Mouse (Mus musculus): ENCODE measurements around the gene Abcc4.
"Not testable (repeated sequence)": the region's sequence is repeated elsewhere in the genome, so short reads cannot be mapped to it uniquely, and the experiment has no call there.

Abcc4 gene

DNA sequence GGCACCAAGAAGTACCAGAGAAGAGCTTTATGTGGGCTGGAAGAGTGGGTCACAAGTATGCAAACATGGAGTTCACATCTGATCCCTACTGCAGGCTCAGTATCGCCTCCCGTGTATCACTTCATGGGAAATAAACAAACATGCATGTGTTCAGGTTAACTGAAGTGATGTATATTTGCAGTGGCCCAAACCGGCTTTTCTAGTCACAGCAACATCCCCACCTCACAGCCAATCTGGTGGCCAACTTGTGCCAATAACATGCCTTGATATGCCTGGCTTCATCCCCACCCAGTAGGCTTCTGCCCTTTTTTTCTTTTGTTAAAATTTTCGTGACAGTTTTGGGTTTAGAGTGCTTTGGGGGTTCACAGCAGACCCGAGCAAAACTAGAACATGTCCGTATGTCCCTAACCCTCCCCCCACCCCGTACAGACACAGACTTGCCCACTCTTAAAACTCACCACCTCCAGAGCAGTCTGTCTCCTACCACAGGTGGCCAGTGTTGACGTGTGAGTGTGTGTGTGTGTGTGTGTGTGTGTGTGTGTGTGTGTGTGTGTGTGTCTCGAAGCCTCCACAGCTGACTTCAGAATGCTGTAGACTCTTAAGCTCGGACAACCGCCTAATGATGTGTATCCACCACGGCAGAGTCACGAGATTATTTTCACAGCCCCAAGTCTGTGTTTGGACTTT, 29.6 kb downstream of the Abcc4 start:
- peak; percentile 50 for DNase-seq

DNA sequence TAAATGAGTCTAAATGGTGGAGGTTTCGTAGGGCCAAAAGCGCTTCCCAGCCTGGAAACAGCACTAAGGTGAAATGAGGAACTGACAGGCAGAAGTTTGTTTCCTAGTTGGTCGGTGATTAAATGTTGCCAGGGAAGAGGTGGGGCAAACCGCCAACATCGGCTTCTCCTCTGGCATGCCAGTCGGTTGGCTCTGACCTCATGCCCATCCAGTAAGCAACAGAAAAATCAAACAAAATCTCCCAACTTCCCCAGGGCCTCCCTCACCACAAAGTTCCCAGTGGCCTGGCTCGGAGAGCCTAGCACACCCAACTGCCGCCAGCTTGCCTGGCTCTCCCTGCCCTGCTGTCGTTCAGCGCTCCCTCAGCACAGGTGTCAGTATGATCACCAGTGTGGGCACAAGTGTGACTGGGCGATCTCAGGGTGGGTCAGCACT, 31.3 kb downstream of the Abcc4 start:
- DNase-seq = peak; percentile 75

DNA sequence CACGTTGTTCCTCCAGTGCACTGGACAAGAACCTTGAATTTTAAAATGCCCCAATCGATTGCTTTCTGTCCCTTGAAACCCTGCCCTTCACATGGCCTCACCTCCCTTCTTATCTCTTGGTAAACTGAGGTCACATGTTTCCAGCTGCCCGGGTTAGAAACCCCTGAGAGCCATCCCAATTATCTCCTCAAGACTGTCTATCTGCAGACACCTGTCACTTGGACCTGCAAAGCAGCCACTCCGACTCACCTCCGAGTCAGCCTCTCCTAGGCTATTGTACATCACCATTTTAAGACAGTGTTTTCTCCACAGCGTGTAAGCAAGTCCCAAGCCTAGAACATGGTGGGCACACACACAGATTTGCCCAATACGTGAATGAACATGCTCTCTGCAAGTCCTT, 31.8 kb downstream of the Abcc4 start:
- no peak for DNase-seq

DNA sequence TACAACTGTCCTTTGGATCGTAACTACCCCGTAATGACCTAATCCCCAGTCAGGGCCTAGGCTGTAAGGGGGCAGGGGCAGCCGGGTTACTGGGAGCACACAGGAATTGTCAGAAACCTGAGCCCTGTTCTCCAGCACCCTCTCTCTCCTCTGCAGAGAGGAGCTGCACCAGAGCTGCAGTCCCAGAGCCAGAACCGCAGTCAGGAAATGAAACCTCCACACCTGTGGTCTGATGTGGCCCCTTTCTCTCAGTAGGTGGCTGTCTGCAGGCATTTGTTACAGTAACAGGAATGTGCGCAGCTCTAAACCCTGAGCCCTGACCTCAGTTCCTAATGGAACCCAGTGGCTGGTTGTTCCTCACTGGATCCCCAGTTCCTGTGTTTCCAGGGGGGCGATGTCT, 32.5 kb downstream of the Abcc4 start:
- DNase-seq = no peak

DNA sequence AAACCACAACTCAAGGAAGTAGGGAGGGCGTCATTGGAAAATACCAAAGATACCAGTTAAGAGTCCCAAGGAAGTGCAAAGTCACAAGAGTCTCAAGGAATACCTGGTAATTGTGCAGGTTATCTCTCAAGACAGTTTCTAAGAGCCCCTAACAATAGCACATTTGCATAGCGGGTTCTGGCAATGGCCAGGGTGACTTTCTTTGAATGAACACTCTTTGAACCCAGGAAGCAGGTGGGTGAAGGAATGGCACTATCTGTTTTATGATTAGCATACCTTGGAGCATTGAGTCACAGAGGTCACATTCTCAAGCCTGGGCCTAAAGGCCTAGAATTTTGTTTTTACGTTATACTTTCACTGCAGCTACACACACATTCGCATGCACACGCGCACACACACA, 33.1 kb downstream of the Abcc4 start:
- not testable (repeated sequence) for DNase-seq

DNA sequence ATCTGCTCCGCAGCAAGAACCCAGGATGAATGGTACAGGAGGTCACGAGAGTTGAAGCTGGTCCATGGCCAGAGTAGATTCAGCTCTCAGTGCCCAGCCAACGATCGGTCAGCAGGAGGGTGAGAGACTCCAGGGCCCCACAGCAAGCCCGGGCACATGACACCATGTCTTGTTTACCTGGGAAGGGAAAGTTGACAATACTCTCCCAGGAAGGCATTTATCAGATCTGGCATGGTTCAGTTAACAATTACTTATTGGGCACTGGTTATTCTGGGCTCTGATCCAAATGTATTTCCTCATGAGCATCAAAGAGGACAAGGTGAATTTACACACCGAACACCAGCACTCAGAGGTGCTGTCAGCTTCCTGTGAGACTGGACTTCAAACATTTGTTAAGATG, 38.5 kb downstream of the Abcc4 start:
- DNase-seq = peak; percentile 86

DNA sequence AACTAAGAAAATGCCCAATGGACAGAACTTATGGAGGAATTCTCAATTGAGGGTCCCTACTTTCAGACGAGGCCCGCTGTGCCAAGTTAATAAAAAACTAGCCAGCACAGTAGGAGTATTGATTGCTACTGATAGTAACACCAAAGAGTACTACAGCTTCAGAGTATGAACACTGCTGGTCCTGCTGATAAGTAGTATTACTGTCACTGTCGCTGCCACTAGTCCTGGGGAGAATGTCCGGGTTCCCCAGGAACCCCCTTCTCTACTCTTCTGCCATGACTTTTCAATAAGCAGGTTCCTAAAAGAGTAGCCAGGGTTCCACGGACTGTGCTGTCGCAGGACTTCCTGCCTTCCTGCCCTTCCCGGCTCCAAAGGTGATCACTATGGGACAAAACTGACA, 41.4 kb downstream of the Abcc4 start:
- DNase-seq = no peak

DNA sequence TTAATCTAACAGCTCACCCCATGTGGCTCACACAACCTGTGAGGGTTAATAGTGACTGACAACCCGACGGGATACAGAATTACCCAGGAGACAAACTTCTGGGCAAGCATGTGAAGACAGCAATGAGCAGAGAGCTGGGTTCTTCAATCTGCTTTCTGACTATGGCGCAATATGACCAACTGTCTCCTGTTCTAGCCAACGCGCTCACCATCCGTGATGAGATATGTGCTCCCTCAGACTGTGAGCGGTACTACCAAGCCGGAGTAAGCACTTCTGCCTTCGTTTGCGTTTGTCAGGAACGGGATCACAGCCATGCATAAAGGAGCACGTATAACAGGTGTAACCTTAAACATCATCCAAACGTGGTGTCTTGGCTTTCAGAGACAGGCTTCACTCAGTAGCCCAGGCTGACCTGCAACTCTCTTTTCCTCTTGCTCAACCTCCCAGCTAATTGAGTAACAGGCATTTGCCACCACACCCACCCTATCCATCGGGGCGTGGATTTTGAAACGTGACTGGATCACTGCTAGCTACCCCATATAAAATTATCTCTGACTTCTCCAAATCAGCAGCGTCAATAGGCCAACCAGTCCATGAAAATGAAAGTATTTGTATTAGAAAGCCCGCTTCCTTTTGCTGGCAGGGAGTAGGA, 43.3 kb downstream of the Abcc4 start:
- DNase-seq = no peak

DNA sequence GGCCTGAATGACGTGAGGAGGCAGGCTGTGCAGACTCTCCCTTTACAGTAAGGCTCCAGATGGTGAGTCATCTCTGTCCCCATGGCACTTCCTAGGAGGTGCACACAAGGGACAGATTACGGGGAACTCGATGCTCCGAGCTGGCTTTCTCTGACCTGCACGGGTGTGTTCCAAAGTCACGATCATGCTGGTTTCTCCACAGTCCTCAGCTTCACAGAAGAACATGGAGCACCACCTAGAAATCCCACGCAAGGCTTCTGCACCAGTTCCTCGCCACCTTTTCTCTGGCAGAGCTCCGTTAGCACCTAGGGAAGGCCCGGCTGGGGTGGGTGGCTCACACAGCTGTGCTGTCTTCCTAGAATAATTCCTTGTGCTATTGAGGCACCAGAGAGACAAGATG, 43.9 kb downstream of the Abcc4 start:
- no peak for DNase-seq

DNA sequence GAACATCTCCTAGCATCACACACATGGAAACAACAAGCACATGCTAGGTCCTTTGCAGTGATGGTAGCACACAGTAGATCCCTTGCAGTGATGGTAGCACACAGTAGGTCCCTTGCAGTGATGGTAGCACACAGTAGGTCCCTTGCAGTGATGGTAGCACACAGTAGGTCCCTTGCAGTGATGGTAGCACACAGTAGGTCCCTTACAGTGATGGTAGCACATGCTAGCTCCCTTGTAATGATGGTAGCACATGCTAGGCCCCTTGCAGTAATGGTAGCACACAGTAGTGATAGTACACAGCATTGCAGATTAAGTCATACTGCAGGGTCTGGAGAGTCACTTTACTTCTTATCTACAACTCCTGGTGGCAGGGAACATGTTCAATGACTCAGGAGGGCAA, 46.8 kb downstream of the Abcc4 start:
- no peak for DNase-seq

DNA sequence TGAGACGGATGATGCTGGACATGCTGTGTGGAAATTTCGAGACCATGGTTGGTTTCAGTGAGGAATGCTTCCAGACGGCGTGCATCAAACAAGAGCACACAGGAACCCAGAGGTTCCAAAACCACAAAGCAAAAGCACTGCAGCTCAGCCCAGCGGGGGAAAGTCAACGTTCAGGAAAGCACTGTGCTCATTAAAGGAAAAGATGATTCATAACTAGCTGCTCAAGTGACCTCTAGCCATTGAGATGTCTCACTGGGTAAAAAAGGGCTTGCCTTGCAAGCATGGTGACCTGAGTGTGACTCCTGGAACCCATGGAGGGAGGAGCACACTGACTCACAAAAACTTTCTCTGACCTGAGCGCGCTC, 47.7 kb downstream of the Abcc4 start:
- no peak for DNase-seq

DNA sequence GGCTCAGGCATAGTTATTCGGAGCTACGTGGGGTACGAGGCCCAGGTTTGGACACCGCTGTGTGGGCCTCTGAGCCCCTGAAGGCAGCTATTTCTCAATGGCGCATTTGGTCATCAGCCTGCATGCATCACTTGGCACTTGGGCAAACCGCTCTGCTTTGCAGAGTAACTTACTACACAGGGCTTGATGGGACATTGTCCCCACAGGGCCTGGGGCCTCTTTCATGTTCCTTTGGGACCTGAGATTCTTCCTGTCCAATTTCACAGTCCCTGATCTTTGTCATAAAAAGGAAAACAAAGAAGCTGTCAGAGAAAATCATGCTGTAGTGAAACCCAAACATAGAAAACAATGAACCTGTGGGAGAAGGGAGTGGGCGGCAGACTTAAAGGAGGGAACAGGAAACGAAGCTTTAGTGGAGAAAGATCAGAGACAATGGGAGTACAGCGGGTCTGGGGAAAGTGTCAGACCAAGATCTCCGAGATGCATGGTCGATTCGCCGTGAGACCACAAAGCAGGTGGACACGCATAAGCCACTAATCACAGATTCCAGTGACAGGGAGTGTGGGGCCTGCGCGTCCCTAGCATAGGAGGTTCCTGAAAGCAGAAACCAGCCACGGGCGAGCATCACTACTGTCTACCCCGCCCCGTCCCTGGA, 48.2 kb downstream of the Abcc4 start:
- no peak for DNase-seq

DNA sequence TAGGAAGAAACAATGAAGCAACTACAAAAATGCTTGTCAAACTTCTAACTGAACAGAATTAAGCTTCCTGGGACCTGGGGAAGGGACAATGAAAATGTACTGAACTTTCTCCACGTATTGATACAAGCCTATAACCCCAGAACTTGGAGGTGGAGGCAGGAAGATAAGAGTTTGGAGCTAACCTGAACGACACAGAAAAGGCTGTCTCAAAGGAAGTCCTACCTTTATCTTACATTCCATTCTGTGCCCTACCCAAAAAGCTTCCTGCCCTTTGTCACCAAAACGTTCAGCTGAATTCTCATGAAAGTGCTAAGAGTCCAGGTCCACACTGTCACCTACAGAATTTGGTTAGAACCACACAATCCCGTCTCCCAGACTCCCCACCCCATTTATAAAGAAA, 48.8 kb downstream of the Abcc4 start:
- no peak for DNase-seq

DNA sequence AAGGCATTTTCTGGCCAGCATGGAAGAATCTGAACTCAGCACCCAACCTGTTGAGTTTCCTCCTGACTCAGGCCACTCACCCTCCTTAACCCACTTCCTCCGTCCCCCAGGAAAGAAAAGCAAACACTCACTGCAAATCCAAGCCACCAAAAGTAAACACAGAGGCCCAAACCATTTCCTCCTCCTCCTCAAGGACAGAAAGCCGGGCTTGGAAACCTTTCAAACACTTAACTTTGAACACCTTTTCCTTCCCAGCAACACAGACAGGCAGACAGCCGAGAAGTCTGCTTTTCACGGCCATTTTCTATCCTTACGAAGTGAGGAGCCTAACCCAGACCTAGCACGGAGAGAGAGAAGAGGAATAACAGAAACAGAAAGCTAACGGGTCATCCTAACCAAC, 50.0 kb downstream of the Abcc4 start:
- no peak for DNase-seq

DNA sequence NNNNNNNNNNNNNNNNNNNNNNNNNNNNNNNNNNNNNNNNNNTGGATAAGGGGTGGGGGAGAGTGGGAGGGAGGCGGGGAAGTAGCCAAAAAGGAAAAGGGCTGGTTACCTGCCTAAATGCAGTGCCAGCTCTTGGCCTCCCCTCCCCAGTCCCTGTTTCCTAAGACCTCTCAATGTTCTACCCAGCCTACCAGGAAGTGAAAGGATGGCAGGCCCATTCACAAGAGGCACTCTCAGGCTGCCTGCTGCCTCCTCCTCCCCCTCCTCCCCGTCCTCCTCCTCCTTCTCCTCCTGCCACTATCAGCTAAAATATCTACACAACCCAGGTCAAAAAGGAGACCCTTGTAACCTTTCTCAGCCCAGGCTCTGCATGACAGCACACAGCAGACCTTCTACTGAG, 51.1 kb downstream of the Abcc4 start:
- DNase-seq = no peak

DNA sequence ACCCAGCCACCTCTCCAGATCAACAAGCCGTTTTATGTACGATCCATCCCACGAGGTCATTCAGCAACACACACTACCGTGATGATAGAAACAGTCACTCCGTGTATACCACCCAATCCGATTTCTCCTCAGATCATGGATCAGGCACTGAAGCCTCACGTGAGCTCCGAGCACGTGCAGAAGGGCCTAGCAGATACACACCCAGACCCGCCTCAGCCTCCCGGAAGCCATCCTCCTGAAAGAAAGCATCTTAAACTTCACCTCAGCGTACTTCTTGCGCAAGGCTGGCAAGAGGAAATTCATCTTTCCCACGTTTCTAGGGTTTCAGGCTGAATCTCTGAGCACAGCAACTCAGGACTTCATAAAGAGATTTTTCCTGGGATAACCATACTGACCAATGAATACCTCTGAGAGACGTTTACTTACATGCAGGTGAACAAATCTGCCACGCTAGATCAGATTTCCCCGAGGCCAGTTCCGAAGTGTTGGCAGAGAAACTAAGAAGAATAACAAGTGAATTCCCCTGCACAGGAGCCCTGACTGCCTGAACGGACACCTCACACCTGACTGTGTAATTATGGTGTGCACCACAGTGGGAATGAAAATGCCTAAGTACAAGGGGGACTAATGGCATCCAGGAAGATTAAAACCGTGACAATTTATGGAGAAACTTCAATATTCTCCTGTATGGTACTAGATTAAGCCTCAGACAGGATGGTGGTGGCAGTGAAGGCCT, 54.1 kb downstream of the Abcc4 start:
- no peak for DNase-seq

DNA sequence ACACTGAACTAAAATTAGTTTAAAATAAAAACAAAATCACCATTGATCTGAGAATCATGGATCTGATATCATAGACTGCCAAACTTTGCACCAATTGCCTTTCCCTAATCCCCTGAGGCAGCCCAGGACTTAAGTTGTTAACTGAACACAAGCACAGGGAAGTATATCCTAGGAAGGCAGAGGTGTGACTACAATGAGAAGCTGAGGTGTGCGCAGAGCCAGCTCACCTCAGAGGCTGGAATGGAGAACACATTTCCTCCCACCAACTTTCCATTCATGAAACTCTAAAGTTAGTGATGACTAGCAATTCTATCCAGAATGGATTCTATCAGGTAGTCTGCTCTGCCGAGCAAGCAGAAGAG, 56.1 kb downstream of the Abcc4 start:
- no peak for DNase-seq

DNA sequence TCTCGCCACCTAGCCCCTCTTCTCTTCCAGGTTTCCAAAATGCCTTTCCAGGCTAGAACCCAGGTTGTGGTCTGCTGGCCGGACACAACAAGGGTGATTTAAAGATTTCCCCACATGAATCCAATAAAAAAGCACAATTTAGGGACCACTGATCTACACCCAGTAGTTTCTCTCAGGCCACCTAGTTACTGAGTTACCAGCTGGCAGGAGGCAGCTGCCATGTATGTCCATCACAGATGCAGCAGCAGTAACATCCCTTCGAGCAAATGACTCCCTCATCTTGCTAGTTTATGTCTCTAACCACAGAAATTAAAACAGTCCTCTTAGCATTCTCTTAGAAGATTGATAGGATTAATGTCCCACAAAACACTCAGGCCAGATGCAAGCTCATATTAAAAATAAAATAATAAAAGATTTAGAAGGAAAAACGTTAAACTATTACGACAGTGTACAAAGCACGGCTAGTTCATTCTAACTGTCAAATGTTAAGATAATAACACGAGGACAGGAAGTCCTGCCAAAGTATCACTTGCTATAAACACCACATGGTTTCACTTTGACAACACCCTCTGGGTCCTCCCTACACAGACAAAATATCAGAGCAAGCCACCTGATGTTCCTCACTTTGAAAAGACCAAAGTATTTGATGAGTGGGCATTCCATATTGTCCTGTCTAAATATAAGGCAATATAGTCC, 56.7 kb downstream of the Abcc4 start:
- DNase-seq = peak; percentile 23

DNA sequence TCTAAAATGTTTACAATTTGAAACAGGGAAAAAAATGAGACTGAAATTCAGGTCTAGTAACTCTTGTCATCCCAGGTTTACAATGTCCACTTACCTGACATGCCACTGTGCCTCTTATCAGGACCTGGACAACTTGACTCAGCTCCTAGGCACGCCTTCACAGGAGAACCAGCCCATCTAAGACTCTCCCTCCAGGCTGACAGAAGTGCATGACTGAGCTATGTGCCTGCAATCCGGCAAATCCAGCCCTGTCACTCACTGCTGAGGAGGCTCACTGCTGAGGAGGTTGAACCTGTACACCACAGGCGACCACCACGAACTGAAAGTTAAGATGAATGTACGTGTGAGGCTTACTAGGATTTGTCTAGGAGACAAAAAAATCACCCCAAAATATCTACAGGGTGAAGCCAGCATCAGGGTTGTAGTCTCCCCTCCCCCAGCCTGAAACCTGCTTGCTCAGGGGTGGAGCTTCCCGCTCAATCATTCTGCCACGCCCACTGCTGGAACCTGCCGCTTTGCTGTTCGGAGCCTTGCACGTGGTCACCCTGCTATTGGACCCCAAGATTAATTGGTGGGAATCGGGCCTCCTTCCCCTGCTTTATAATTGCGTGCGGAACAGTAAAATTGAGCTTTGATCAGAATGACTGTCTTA, 63.0 kb downstream of the Abcc4 start:
- DNase-seq = not testable (repeated sequence)

DNA sequence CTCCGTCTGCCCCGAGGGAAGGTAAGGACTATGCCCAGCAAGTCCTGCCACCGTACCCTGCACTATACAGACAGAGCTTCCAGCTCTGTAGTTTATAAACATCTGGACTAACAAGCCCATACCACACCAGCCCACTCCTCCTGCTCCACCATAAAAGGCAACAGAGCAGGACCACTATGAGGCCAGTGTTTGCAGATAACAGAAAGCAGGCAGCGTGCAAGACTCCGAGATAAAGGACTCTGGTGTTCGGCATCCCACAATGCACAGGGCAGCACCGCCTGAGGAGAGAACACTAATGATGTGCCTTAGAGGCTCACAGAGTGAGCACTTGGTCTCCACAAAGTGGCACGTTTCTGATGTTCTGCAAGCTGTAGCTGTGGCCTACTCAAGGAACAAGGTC, 63.9 kb downstream of the Abcc4 start:
- no peak for DNase-seq

DNA sequence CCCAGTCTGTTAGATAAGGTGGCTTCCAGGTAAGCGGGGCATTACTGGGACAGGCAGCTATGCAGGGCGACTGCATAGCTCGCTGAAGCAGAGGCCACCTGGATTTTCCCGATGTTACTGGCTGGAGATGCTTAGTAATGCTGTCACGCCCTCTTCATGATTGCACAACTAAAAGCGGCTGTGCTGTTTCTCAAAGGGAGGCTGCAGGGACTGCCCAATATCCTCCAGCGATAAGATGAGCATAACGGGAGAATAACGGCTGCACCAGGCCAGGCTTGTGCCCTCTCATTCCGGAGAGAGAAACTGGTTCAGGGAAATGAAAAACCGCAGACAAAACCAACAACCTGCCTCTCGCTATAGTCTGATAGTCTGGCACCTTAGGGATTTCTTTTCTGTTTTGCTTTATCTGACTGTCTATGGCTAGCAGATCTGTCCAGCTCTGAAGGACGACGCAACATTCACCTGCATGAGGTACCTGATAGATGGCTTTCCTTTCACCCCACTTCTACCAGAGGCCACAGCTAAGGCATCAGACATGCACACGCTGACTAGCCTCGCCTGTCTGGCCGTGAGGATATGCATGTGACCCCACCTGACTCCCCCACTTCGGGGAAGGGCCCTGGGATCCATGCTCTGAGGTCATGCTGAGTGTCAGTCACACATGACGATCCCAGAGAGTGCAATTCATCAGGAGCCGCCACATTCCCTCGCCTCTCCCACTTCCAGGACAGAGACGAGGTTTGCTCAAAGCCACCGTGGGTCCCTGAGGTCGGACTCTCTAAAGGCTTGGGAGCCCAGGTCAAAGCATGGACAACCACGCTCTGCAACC, 67.4 kb downstream of the Abcc4 start:
- no peak for DNase-seq
